Mouse (Mus musculus) stomach, embryonic 16.5 days (tissue): ENCODE measurements around the gene Usp49. TPM values are rescaled to one million over a fixed set of nuclear protein-coding genes. Genes with fewer than 3 reads are reported as not detected.

Experiments
- ATAC-seq: fragments of 200-750 bp; cut with Nextera tagmentation; 2 replicates; pipeline ENCODE4 v1.8.0; 2017; ENCODE audit warnings: moderate number of reproducible peaks, moderate TSS enrichment; ENCODE audit not compliant: insufficient read depth, low FRiP score
- H3K27ac ChIP-seq: fragments of 300-500 bp; sonication (generic); 2 replicates; pipeline ENCODE4 v1.5.1; 2014; ENCODE audit warnings: low read length
- H3K27me3 ChIP-seq: fragments of 300-500 bp; sonication (generic); 2 replicates; pipeline ENCODE4 v1.6.1; 2014; ENCODE audit warnings: low read length, control low read depth, mixed read lengths; ENCODE audit not compliant: control insufficient read depth, insufficient read depth
- H3K36me3 ChIP-seq: fragments of 300-500 bp; sonication (generic); 2 replicates; pipeline ENCODE4 v1.6.1; 2014; ENCODE audit warnings: low read length; ENCODE audit not compliant: control insufficient read depth, insufficient read depth
- H3K4me1 ChIP-seq: fragments of 300-500 bp; sonication (generic); 2 replicates; pipeline ENCODE4 v1.6.1; 2014; ENCODE audit warnings: low read length, control low read depth, mixed read lengths; ENCODE audit not compliant: control insufficient read depth, insufficient read depth
- H3K4me2 ChIP-seq: fragments of 300-500 bp; sonication (generic); 2 replicates; pipeline ENCODE4 v1.6.1; 2014; ENCODE audit warnings: low read depth, low read length, mixed read lengths
- H3K4me3 ChIP-seq: fragments of 300-500 bp; sonication (generic); replicated peaks from 2 replicates; pipeline ENCODE4 v1.5.1; 2014; ENCODE audit warnings: mild to moderate bottlenecking, low read length
- H3K9ac ChIP-seq: fragments of 300-500 bp; sonication (generic); 2 replicates; pipeline ENCODE4 v1.6.1; 2014; ENCODE audit warnings: low read length
- H3K9me3 ChIP-seq: fragments of 300-500 bp; sonication (generic); replicated peaks from 2 replicates; pipeline ENCODE4 v1.6.1; 2016; ENCODE audit warnings: low read length, control low read depth; ENCODE audit not compliant: control insufficient read depth
- WGBS: fragments of 180-500 bp; shearing (Covaris S2); extraction: QIAGEN DNeasy Blood & Tissue Kit; methylation state at CpG from one replicate; pipeline ENCODE4 v1.1.7; 2014; 5-methylcytosine and 5-hydroxymethylcytosine counted together
- polyA plus RNA-seq: library from polyadenylated mRNA; unstranded; fragments of >200 nt; fragmentation: Nextera tagmentation; extraction: Ambion mirVana; gene quantifications from 2 replicates; pipeline ENCODE4 v1.2.1, GENCODE M21; 2015

Gene Usp49
- polyA plus RNA-seq, 1 experiment from 2014 or later: 3.5 TPM

GRCm38 (mm10) chr17:47676581-47676980, 46.1 kb downstream of the Usp49 start:
- Histone ChIP-seq H3K36me3 (0 out of 2 replicates have a peak, but pooled peaks cover 2% of the 10 kb centered on the region), H3K4me1 (peaks cover 9% of the 10 kb centered on the region), H3K4me3 (no peak overlapping the region), H3K4me2 (no peak overlapping the region), H3K9ac (no peak overlapping the region), H3K9me3 (no peaks in the 10 kb centered on the region), H3K27ac (no peak overlapping the region), H3K27me3 (no peaks in the 10 kb centered on the region)
- WGBS: 23% methylated on average over 9 of the region's 9 CpGs
- no peak for ATAC-seq

- Histone ChIP-seq H3K9me3 (no peaks in the 10 kb centered on the region), H3K27me3 (no peaks in the 10 kb centered on the region), H3K4me3 (no peak overlapping the region), H3K9ac (no peak overlapping the region), H3K27ac (peak overlapping the region; percentile 21; the same call in 1 of the 2 replicates), H3K4me1 (no peaks in the 10 kb centered on the region), H3K4me2 (no peak overlapping the region), H3K36me3 (0 out of 2 replicates have a peak, but pooled peaks cover 2% of the 10 kb centered on the region)
- WGBS: 68% methylated on average over 5 of the region's 5 CpGs
- ATAC-seq: no peak
Observed at GRCm38 (mm10) chr17:47678238-47678637, 47.7 kb downstream of the Usp49 start.

- Histone ChIP-seq H3K4me3 (no peak overlapping the region), H3K27ac (peak overlapping the region; percentile 21; the same call in 1 of the 2 replicates), H3K4me1 (no peaks in the 10 kb centered on the region), H3K27me3 (no peaks in the 10 kb centered on the region), H3K4me2 (no peak overlapping the region), H3K9ac (no peak overlapping the region), H3K9me3 (no peaks in the 10 kb centered on the region), H3K36me3 (0 out of 2 replicates have a peak, but pooled peaks cover 2% of the 10 kb centered on the region)
- no peak for ATAC-seq
- 66% methylated on average over 5 of the region's 5 CpGs for WGBS
Observed at GRCm38 (mm10) chr17:47678702-47679101, 48.2 kb downstream of the Usp49 start.

- H3K27ac ChIP-seq: no peak overlapping the region
- WGBS: 63% methylated on average over 4 of the region's 4 CpGs
- peaks cover 12% of the 10 kb centered on the region; the same call in 1 of the 2 replicates for H3K4me1 ChIP-seq
- no peak for ATAC-seq
- no peak overlapping the region for H3K4me3 ChIP-seq
- H3K9me3 ChIP-seq: no peaks in the 10 kb centered on the region
- H3K27me3 ChIP-seq: no peaks in the 10 kb centered on the region
- H3K9ac ChIP-seq: no peak overlapping the region
- no peak overlapping the region for H3K4me2 ChIP-seq
- 0 out of 2 replicates have a peak, but pooled peaks cover 2% of the 10 kb centered on the region for H3K36me3 ChIP-seq
Observed at GRCm38 (mm10) chr17:47682836-47683235, 52.3 kb downstream of the Usp49 start.

DNA sequence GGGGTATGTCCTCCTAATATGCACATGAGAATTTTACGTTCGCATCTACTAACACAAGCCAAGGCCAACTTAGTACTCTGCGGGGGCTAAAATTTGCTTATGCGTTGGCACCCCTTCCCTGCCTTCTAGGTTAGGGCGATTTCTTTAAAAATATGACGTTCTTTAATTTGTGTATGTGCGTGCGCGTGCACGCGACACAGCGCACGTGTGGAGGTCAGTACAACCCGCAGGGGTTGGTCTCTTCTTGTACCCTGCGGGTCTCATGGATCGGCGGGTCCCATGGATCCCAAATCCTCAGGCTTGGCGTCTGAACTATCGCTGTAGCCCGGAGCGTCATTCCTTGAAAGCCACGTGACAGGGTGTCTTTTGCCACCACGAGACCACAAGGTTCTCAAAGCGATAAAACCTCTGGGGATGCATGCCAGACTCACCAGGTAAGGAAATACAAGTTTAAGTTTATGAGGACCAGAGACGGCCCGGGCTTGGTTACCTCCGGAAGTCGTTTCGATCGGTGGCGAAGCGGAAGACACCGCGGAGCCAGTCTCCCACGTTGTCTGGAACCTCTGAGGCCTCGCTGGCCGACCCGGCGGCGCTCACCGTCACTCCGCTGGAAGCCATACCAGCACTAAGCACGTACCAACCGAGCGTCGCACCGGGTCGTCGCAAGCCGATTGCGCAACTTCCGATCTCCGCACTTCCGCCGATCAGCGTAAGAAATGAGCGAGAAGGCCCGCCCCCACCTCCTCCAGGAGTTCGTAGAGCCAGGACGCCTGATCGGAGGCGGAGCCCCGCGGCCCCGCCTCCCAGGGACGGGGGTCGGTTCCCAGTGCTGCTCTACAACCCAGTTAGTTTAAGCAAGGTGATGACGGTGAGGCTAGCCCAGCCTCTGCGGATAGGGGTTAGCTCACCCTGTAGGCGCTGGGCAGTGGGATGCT, 57.2 kb downstream of the Usp49 start:
- H3K27me3 ChIP-seq: no peaks in the 10 kb centered on the region
- peaks cover 20% of the 10 kb centered on the region; the same call in 1 of the 2 replicates for H3K4me1 ChIP-seq
- H3K4me3 ChIP-seq: peak overlapping the region; percentile 92
- H3K36me3 ChIP-seq: no peaks in the 10 kb centered on the region
- peak; percentile 93 for ATAC-seq
- H3K9ac ChIP-seq: peak overlapping the region; percentile 91
- H3K27ac ChIP-seq: peak overlapping the region; percentile 87
- H3K4me2 ChIP-seq: peak overlapping the region; percentile 99
- under 1% methylated on average over 70 of the region's 70 CpGs for WGBS
- no peaks in the 10 kb centered on the region for H3K9me3 ChIP-seq

DNA sequence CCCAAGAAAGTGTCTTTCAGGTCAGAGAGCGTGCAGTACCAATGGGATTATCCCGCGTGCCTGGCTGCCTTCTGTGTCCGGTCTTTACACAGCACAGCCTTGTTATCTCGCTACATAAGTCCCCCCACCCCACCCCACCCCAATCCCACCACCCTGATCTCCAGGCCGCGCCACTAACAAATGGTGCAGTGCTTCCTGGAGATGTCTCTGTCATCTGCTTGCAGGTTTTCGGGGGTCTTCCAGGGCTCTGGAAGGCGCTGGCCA, 57.8 kb downstream of the Usp49 start, which contains the start of gene Tomm6:
Gene Tomm6 (minus strand): TSS at position 43 of the 264 bp plus-strand sequence.
- ATAC-seq: no peak
- 0% methylated on average over 9 of the region's 9 CpGs for WGBS
- Histone ChIP-seq H3K4me3 (peak within 1 kb of the TSS; percentile 92), H3K27me3 (no peaks in the 10 kb centered on the region), H3K9me3 (no peaks in the 10 kb centered on the region), H3K9ac (peak within 1 kb of the TSS; percentile 91), H3K4me2 (peak within 1 kb of the TSS; percentile 99), H3K4me1 (peaks cover 20% of the 10 kb centered on the region; the same call in 1 of the 2 replicates), H3K27ac (peak within 1 kb of the TSS; percentile 87), H3K36me3 (no peaks in the 10 kb centered on the region)

DNA sequence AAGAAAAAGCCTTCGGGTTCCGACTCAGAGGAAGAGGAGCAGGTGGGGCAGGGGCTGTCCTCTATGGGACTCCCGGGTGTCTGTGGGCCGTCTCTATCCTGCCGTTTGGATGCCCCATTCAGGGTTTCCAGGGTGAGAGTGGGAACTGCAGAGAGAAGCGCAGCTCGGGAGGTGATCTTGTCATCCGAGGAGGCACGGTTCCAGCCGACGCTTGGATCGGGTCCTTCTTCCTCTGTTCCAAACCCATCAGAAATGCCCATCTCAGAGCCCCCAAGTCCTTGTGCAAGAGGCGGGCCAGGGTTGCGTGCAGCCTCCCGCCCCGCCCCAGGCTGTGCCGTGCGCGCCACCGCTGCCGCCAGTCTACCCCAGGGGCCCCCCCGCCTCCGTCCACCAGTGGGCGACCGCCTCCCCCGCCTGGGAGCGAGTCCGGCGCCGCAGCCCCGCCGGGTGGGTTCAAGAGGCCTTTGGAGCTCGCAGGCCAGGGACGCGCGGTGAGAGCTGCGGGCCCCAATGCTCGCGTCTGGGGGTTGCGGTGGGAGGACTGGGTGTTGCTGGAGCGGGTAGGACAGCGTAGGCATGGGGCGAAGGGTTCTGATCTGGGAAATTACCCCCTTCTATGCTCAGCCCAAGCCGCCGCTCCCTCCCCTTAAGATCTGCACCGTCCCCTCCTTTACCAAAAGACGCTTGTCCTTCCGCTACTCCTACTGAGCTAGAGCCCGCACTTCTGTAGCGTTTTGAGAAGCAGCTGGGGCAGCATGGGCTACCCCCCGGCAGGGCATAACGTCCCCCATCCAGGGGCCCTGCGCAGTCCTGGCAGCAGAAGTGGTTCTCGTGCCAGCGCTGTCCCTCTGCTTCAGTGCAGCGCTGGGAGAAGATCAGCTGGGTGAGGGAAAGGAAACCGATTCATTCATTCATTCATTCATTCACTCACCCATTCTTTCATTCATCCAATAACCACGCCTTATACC, 58.4 kb downstream of the Usp49 start, which contains the start of gene Frs3:
Gene Frs3 (plus strand): TSS at position 423 of the 968 bp plus-strand sequence.
- H3K4me1 ChIP-seq: peaks cover 22% of the 10 kb centered on the region; the same call in 1 of the 2 replicates
- no peaks in the 10 kb centered on the region for H3K27me3 ChIP-seq
- H3K4me2 ChIP-seq: peak within 1 kb of the TSS; percentile 99
- 2% methylated on average over 58 of the region's 58 CpGs for WGBS
- no peaks in the 10 kb centered on the region for H3K36me3 ChIP-seq
- H3K4me3 ChIP-seq: peak within 1 kb of the TSS; percentile 92
- peak within 1 kb of the TSS; percentile 87 for H3K27ac ChIP-seq
- H3K9me3 ChIP-seq: no peaks in the 10 kb centered on the region
- peak within 1 kb of the TSS; percentile 91 for H3K9ac ChIP-seq
- ATAC-seq: peak; percentile 71

- Histone ChIP-seq H3K9ac (0 out of 2 replicates have a peak overlapping the region, but pooled peaks have one; percentile 90), H3K9me3 (no peaks in the 10 kb centered on the region), H3K4me1 (peaks cover 27% of the 10 kb centered on the region; the same call in 1 of the 2 replicates), H3K4me3 (no peak overlapping the region), H3K27ac (no peak overlapping the region), H3K4me2 (no peak overlapping the region), H3K27me3 (no peaks in the 10 kb centered on the region), H3K36me3 (no peaks in the 10 kb centered on the region)
- no peak for ATAC-seq
- 76% methylated on average over 8 of the region's 8 CpGs for WGBS
Observed at GRCm38 (mm10) chr17:47689894-47690293, 59.4 kb downstream of the Usp49 start.
